Mouse (Mus musculus): ENCODE results near the gene Nav3.

Nav3 gene

DNA sequence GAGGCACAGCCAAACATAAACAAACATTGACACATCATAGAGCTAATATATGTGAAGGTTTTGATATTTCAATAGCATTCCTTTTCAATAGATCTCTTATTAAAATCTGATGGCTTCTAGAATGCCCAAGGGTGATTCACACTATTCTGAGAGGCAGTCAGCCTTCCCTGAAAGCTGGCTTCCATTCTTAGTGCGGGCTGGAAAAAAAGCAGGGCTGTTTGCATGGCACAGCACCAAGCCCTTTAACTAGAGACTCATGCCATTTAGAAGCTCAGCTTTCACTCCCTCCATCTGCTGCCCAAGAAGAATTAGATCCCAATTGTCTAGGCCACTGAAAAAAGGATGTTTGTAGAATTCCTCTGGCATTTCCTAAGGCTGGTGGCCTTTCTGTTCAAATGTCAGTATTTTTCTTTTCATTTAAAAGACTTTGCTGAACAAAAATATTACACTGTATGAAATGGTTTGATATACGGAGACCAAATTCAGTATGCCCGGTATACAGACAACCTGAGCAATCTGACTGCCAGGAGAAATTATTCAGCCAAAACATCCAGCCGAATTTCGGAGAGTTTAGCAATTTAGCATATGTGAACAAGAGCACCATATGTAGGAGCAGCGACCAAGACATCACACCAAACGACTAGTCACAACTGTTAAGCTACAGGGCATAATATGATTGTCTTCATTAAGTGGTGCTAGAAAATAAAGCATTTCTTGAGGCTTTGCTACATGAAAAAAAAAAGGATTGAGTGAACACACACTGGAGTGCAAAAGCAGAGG, 263.8 kb downstream of the Nav3 start:
- DNase-seq (ENCODE audit: low spot score) = peak; percentile 24

DNA sequence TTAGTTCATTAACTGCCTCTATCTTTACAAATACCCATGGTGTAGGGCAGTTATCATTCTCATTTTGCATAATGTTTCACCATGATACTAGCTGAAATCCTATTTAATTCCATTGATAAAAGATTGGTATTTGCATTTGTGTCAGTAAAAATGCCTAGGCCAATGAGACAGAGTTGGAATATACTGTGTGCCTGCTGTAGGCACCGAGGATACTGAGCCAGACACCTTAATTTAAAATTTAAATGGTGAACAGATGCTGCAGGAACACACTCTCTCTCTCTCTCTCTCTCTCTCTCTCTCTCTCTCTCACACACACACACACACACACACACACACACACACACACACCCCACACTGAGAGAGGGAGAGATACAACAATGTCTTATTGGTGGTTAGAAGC, 269.8 kb downstream of the Nav3 start:
- DNase-seq (ENCODE audit: low spot score) = no peak

DNA sequence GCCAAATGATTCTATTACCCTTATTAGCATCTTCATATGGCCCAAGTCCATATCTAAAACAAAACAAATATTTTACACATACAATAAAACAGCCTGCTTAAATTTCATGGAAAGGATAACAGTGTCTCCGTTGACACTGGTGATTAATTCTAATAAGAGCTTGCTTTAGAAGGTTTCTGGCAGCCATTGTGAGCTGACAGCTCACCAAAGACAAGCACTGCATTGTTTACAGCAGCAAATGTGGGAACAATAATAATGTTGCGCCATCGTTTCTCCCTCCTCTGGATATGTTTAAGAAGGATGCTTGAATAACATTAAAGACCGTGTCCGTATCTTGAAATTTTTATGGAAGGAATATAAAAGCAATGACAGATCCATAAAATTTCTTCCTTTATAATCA, 280.1 kb downstream of the Nav3 start:
- DNase-seq (ENCODE audit: low spot score) = no peak

DNA sequence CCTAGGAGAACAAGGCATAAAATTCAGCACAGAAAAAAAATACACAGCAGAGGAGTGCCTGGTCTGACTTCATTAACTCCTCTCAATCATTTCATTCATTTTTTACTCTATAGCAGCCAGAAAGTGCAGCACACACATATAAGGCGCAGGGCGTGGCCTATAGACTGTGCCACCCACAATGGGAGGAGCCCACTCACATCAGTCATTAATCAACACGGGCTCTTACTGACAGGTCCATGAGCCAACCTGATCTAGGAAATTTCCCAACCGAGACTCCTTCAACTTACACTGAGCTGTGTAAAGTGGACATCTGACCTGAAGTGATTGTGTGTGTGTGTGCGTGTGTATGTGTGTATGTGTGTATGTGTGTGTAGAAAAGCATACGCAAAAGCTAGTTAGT, 286.6 kb downstream of the Nav3 start:
- DNase-seq (ENCODE audit: low spot score) = no peak

DNA sequence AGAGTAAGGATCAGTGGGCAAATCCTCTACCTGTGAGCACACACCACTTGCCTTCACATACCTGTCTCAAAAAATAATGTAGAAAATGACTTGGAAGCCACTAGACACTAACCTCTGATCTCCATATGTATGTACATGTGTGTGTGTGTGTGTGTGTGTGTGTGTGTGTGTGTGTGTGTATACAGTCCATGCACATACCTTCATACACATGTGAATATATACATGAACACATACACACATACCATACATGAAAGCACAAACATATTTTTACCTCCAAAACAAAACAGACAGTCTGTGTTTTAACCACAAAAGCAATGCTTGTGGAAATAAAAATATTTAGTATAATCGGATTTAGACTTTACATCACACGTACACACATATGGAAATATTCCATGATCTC, 287.1 kb downstream of the Nav3 start:
- no peak for DNase-seq (ENCODE audit: low spot score)

DNA sequence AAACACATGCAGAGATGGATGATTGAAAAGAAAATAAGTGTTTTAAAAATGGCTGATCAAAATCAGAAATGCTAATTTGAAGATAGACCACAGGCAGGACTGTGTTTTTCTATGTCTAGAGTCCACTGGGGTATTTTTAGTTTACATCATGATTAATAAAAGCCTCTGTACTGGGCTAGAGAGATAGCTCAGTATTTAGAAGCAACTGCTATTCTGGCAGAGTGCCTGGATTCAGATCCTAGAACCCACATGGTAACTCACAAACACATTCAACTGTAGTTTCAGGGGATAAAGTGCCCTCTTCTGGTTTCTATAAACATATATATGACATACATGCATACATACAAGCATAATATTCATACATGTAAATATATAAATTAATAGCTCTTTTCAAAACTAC, 293.4 kb downstream of the Nav3 start:
- DNase-seq (ENCODE audit: low spot score) = no peak

DNA sequence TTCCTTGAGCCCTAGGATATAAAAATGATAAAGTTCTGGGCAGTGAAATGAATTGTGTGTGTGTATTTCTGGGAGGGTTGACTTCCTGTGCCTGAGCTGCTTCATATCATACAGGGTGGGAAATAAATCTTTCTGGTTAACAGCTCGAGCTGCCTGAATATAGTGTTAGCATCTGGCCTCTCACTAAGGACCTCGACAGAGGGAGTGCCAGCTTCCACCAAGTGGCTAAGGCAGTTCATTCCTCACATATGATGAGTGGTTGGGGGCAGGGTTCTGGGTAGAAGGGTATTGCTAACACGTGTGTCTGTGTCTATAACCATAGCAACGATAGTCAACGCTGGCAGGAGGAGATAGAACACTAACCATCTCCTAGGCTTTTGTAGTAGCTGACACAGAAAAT, 295.1 kb downstream of the Nav3 start:
- no peak for DNase-seq (ENCODE audit: low spot score)

DNA sequence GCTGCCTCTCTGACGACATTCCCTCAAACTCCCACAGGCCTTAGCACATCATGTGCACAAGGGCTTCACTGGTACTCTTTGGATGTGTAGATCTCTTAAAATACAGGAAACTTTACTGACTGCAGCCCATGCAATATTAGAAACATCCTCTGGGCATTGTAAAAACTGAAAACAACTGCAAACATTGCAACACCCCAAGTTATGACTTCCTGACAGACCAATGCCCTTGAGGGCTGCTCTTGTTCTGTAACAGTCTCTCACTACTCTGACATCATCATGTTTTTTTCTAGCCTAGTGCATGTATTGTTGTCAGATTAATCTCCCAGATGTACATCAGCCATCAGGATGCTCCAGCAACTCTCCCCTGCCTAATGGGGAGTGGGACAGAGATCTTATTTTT, 296.5 kb downstream of the Nav3 start:
- no peak for DNase-seq (ENCODE audit: low spot score)

DNA sequence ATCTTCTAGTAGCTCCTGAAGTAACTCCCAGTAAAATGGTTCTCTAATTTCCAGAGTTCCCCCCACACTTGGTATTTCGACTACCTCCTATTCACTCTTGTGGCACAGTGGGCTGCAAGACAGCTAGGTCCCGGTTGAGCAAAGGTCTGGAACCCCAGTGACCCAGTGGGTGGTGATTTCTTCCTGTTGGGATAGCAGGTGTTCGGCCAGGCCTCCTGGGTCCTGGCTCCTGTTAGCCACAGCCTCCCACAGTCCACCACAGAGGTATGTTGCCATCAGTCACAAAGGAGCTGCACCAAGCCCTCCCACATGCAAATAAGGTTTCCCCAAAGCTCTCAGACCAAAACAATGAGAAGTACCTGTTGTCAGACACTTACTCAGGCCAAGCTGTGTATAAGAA, 297.9 kb downstream of the Nav3 start:
- no peak for DNase-seq (ENCODE audit: low spot score)

DNA sequence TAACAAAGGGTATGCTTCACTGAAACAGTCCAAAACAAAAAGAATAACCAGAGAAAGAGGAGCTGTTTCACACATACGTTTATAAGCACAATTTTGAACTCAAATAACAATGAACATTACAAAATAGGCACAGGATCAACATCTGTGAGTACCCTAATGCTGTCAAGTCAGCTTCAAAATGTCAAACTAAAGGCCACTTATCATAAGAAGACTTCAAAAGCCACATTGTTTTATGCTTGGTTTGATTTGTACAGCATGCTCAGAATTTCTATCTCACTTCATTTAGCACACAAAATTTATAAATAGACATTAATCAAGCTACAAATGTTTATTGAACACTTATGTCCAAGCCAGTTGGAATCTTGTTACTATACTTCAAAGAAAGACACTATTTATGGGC, 299.6 kb downstream of the Nav3 start:
- DNase-seq (ENCODE audit: low spot score) = no peak

DNA sequence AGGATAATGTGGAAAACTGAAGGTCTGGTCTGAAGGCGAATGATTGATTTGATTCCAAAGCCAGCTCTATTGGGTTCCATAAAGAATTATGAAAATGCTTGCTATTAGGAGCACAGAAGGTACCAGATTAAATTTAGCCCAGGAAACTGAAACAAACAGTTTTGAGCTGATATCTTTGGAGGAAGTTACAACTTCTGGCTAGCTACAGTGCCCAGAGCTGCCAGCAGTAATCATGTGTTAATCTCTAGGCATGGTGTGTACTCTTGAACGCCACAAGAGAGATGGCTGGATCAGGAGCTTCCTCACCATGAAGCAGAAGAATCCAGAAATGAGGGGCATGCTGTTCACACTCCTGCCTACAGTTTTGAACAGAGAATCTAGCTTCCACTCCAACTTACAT, 300.5 kb downstream of the Nav3 start:
- no peak for DNase-seq (ENCODE audit: low spot score)

DNA sequence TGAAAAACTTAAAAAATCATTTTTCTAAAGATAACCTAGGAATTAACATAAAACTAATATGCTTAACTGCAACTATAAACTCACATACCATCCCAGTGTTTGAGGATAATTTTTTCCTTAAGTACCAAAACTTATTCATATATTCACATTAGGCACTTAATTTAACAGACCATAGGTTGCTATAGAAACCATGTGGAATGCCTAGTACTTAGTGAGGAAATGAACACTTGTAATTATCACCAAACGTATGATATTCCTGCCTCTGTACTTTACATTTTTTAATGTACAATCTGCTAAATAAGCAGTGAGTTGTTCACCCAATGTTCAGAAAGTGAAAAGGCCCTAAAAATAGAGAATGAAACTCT, 301.1 kb downstream of the Nav3 start:
- DNase-seq (ENCODE audit: low spot score) = no peak

DNA sequence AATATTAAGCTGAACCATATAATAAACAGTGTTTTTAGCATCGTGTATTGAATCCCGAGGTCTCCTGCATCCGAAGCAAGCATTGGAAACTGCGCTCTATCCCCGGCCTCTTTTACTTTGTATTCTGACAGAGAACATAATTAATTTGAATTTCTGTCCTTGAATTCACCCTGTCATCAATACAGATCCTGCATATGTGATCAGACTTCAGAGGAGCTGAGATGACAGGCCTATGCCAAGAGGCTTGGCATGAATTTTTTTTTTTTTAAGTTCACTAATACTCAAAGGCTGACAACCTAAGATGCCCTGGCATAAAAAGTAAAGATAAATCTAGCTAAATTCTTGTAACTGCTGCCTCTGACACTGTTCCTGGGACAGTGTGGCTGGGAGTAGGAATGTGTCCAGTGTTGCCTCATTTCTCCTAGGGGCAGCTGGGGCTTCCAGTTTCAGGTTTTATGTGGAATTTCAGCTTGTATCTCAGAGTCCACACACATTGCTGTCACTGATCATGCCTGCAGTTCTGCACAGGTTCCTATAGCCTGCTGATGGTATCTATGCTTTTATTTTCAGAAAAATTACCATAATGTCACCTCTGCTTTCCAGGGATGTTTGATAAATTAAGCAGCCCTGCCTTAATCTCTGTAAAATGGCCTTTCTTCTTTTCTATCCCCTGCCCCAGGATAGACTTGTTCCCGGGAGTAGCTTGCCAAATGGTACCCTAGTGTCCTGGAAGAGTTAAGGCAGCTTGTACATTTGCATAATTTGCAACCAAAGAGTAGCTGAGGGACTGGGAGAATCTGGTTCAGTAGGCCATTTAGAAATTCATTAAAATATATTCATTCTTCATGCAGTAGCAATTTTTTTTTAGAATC, 301.8 kb downstream of the Nav3 start:
- DNase-seq (ENCODE audit: low spot score) = no peak

DNA sequence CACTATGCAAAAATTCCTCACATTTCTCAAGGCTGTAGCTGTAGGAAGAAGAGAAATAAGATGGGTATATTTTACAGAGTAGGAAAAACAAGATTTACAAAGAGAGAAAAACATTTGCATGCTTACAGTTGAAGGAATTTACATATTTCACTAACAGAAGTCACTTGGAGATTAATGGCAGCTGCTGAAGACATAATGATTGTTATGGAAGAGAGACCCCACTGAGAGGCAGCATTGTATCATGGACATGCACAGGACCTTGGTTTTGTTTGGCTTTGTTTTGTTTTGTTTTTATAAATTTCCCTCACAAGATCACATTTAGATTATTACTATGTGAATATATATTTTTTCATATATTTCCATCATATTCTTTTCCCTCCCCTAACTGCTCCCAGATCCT, 335.4 kb downstream of the Nav3 start:
- DNase-seq (ENCODE audit: low spot score) = no peak

DNA sequence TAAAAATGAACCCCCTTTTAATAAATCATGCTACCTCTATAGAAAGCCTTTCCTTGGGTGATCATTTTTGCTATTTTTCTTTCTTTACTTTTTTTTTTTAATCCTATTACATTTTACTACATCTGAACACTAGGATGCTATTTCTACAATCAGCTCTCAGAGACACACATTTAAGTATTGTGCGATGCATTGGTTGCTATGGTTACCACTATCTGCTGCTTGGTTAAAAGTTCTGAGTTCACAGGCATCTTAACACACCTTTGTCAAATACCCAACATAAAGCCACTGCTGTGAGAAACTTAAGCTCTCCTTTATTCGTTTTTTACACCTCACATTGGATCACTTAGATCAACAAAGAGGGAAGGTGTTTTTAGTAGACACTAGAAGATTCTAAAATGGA, 338.7 kb downstream of the Nav3 start:
- DNase-seq (ENCODE audit: low spot score) = no peak

DNA sequence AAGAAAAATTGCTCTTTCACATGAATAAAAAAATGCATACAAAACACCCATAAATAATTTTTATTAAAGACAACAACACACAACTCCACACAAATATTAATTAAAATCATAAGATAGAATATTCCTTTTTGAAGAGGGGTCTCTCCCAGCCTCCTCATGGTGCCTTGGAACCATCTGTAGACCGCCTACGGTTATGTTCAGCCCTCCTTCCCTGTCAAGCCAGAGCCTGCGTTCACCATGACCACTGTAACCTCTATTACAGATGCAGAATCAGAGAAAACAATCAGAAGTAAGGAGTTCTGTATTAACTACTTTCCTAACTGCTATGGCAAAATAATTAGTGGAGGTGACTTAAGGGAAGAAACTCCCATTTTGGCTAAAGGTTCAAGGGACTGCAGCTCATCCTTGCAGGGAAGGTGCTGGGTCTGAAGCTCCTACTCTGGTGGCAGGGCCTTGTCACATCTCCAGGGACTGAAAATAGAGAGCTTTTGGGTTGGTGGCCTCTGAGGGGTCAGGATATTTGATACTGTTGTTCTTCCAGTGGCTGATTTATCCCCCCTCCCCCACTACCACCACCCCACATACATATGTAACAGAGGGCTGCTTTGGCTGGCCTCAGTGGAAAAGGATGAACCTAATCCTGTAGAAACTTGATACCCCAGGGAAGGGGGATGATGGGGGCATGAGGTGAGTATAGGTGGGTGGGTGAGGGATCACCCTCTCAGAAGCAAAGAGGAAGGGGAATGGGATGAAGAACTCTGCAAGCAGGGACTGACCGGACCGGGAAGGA, 343.1 kb downstream of the Nav3 start:
- DNase-seq (ENCODE audit: low spot score) = no peak

DNA sequence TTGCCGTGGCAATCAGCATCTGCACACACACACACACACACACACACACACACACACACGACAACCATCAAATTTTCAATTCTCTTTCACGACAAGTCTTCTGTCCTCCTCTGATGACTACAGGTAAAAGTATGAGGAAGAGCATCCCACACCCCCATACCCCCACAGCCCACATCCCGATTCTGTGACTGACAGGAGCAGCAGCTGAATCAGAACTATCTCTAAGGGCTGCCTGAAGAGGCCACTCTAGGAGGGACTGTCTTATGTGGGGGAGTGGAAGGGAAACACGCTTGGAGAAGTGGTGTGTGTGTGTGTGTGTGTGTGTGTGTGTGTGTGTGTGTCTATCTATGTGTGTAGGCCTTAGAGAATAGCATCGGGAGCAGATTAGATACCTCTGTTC, 352.7 kb downstream of the Nav3 start:
- DNase-seq (ENCODE audit: low spot score) = no peak

DNA sequence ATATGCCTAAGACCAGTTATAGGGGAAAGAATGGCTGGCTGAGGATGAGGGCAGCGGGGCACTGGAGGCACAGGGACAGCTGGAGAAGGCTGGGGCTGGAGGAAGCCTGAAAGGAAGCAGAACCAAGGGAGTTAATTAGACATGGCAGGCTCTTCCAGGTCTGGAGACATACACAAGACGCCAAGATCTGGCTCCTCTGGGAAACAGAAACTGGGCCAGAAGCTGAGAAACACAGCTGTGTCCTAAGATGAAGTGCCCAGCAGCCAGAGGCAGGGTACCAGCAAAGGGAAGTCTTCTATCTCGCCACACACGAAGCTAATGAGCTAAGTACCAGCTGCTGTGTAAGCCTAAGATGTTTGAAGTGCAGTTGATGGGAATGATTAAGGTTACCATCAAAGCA, 353.8 kb downstream of the Nav3 start:
- DNase-seq (ENCODE audit: low spot score) = no peak

DNA sequence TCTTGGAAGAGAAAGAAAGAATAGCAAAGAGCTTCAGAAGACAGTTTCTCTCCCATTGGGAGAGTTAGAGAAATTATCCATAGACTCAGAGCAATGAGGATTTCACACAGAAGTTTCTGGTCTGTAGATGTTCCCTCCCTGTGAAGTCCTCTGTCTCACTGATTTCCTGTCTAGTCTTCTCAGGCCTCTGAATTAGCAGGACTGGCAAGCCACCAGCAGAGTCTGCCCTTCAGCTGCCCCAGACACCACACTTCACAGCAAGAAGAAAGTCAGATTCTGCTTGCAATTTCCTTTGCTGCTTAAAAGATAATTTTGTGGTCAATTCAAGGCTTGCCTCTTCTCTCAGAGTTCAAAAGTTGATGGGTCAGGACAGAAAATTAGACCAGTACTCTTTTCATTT, 361.6 kb downstream of the Nav3 start:
- no peak for DNase-seq (ENCODE audit: low spot score)

DNA sequence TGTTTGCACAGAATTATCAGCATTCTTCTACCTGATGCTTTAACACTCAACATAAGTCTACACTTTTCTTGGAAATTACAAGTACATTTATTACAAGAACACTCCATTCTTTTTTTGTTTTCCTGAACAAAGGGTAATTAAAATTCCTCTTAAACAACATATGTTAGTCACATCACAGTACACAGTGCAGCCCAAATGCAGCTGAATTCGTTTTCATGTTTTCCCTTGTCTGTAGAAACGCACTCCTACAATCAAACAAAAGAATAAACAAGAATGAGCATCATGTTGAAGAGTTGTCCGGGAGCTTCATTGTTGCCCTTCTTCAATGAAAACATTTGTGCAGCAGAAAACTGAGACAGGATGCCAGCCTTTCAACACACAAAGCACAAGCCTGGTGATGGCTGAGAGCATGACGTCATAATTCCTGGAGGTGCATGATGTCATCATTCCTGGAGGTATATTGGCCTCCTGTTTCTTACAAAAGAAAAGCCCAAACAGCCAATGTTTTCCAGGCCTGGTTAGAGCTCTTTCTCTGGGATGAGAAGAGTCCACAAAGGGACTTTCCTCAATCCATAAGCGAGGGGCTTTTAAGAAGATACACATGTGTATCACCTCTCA, 367.5 kb downstream of the Nav3 start:
- DNase-seq (ENCODE audit: low spot score) = no peak

DNA sequence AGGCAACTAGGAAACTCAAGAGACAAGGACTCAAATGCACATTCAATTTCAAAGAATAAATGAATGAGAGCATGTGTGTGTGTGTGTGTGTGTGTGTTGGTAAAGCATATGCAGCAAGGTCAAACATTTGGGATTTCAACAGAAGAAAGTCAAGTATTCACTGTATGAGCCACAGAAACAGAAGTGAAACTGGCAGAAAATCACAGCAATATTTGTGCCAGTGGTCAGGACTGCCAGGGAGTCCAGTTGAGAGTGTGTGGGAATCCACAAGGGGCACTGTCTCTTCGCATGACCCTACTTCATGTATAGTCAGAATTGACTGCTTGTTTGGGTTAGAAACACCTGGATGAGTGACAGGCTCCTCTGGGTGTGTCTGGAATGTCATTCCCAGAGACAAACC, 370.1 kb downstream of the Nav3 start:
- DNase-seq (ENCODE audit: low spot score) = no peak

DNA sequence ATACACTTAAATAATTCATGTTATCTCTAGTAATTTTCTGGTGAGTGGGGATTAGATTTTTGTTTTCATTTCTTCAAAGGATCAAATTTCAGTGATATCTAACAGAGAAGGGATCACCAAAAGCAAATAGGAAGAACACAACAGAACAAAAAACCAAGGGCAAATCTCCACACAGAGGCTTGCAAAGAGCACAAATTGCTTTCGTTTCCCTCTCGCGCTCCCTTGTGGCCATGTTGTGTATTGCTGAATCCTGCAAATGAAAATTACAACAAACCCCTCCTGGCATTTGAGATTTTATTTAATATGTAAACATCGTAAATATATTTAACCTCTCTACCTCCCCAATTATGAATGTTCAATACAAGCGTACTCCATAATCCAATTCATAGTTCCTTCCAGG, 370.8 kb downstream of the Nav3 start:
- DNase-seq (ENCODE audit: low spot score) = peak; percentile 11
